Mouse (Mus musculus): ENCODE measurements around the gene Trex1.

- TF ChIP-seq POLR2A (IDR thresholded peaks at IDR 0.05; ENCODE audit: borderline replicate concordance, extremely low read depth, low read depth, low read length) (no peak), CTCF (IDR thresholded peaks at IDR 0.05; ENCODE audit: insufficient read depth, low read length) (no peak)
Observed at GRCm38 (mm10) chr9:109051011-109051501, 8.5 kb downstream of the Trex1 start.
